27 mouse cellular contexts compared by ENCODE assay signal in the genomic region with DNA sequence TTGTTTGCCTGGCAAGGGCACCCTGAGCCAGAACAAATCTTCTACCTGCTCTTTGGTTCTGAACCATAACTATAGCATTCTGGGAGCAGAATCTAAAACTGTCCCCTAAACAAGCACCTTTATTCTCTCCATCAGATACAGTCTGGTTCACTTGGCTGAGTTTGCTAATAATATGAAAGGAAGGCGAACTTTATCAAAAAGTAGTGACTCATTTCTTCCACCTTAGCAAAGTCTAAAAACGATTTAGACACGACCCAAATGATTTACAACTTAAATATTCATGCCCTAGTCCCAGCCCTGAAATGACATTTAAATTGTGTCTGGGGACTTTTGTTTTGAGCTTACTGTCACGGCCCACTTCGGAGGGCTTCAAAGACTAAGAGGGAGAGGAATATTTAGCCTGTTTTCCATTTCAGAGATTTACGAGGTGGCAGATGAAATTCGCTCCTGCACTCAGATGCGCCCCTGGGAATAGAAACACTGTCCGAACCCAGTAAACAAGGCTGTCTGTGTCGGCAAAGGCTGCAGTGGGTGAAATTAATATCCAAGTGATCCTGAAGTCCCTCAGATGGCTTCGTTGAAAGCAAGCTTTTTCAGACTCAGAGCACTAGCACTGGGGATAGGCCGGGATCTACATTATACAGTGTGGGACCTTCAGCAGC.
DNase-seq lines count a peak whose midpoint lies in the region; ATAC-seq lines count a peak whose summit lies in the region.
"Had no signal": no experiment of that assay in that cellular context is flagged by ENCODE, and none has a peak within 500 bp of the region (broad histone marks: within the 10 kb centered on the region; RNA-seq: fewer than 3 reads in every experiment).

No protein-coding gene starts in this region.

- no peaks in the 10 kb centered on the region for H3K36me3 ChIP-seq in limb, embryonic 11.5 days (ENCODE audit: control insufficient read depth, insufficient read depth, low read length)
- H3K36me3 ChIP-seq in limb, embryonic 10.5 days: no peaks in the 10 kb centered on the region
- H3K36me3 ChIP-seq: embryonic facial prominence, embryonic 10.5 days; embryonic facial prominence, embryonic 13.5 days; forebrain, embryonic 12.5 days; forebrain, embryonic 15.5 days; hindbrain, embryonic 10.5 days; hindbrain, embryonic 13.5 days; intestine, embryonic 15.5 days had no signal

- no peak; the same call in 1 of the 2 replicates for ATAC-seq in limb, embryonic 11.5 days (ENCODE audit: insufficient number of reproducible peaks, low FRiP score, low TSS enrichment, low read depth)
- peak; percentile 61 for ATAC-seq in CD4-positive, CD25-positive, alpha-beta regulatory T cell, adult 4 months
- ATAC-seq: activated CD4-positive, CD25-positive, alpha-beta regulatory T cell, adult 4 months; forebrain, embryonic 15.5 days; hindbrain, postnatal 0 days; intestine, embryonic 15.5 days had no signal

- no peaks in the 10 kb centered on the region for H3K9me3 ChIP-seq in limb, embryonic 11.5 days (ENCODE audit: control insufficient read depth, low read length)
- no peaks in the 10 kb centered on the region for H3K9me3 ChIP-seq in limb, embryonic 10.5 days (replicated peaks)
- H3K9me3 ChIP-seq: embryonic facial prominence, embryonic 10.5 days; embryonic facial prominence, embryonic 13.5 days; forebrain, embryonic 12.5 days; forebrain, embryonic 15.5 days; hindbrain, embryonic 10.5 days; hindbrain, embryonic 13.5 days; intestine, embryonic 15.5 days had no signal

- H3K27me3 ChIP-seq in limb, embryonic 11.5 days (ENCODE audit: control insufficient read depth, insufficient read depth, low read length): no peaks in the 10 kb centered on the region
- no peaks in the 10 kb centered on the region for H3K27me3 ChIP-seq in limb, embryonic 10.5 days (ENCODE audit: low read depth, poor library complexity, severe bottlenecking)
- H3K27me3 ChIP-seq: embryonic facial prominence, embryonic 13.5 days; forebrain, embryonic 12.5 days; forebrain, embryonic 15.5 days; hindbrain, embryonic 13.5 days; intestine, embryonic 15.5 days had no signal

- H3K27ac ChIP-seq in limb, embryonic 11.5 days (replicated peaks; ENCODE audit: low read depth, low read length): no peak overlapping the region
- H3K27ac ChIP-seq in limb, embryonic 10.5 days: no peak overlapping the region
- H3K27ac ChIP-seq: embryonic facial prominence, embryonic 10.5 days; embryonic facial prominence, embryonic 13.5 days; forebrain, embryonic 12.5 days; forebrain, embryonic 15.5 days; hindbrain, embryonic 10.5 days; hindbrain, embryonic 13.5 days; hindbrain, postnatal 0 days; intestine, embryonic 15.5 days had no signal

- H3K9ac ChIP-seq in limb, embryonic 11.5 days (ENCODE audit: low read length): no peak overlapping the region
- H3K9ac ChIP-seq: embryonic facial prominence, embryonic 13.5 days; forebrain, embryonic 12.5 days; forebrain, embryonic 15.5 days; hindbrain, embryonic 13.5 days; intestine, embryonic 15.5 days had no signal

- 42% methylated on average over 12 of the region's 12 CpGs for WGBS in limb, embryonic 11.5 days
- 51% methylated on average over 12 of the region's 12 CpGs for WGBS in limb, embryonic 10.5 days

- DNase-seq in limb, embryonic 11.5 days (ENCODE audit: low spot score): peak; percentile 27
- DNase-seq in limb, embryonic 10.5 days (ENCODE audit: low spot score): no peak
- DNase-seq in forelimb bud, embryonic 11.5 days (ENCODE audit: low read depth, low spot score): peak; percentile 60
- DNase-seq in mesoderm, embryonic 11.5 days (ENCODE audit: low read depth, low spot score): peak; percentile 42
- no peak for DNase-seq in retina, embryonic 14.5 days (ENCODE audit: low spot score)
- no peak for DNase-seq in T-cell, adult 2 months (ENCODE audit: low spot score)
- DNase-seq: adrenal gland, adult 8-10 months; adrenal gland, postnatal 25 days; cerebellum, adult 18-20 months; cerebellum, adult 9-10 months; cerebellum, postnatal 14 days; gastrocnemius, postnatal 10 days; gastrocnemius, postnatal 36 days; heart, postnatal 36 days; kidney, adult 11 months had no signal

- H3K4me3 ChIP-seq in limb, embryonic 11.5 days (ENCODE audit: low read depth, low read length): no peak overlapping the region
- no peak overlapping the region for H3K4me3 ChIP-seq in limb, embryonic 10.5 days
- H3K4me3 ChIP-seq: embryonic facial prominence, embryonic 10.5 days; embryonic facial prominence, embryonic 13.5 days; erythroblast, embryonic 14.5 days; forebrain, embryonic 12.5 days; forebrain, embryonic 15.5 days; hindbrain, embryonic 10.5 days; hindbrain, embryonic 13.5 days; intestine, embryonic 15.5 days had no signal

- no peak overlapping the region for H3K4me2 ChIP-seq in limb, embryonic 11.5 days (ENCODE audit: low read depth, severe bottlenecking)
- H3K4me2 ChIP-seq: embryonic facial prominence, embryonic 13.5 days; forebrain, embryonic 12.5 days; forebrain, embryonic 15.5 days; heart, embryonic 11.5 days; hindbrain, embryonic 13.5 days; intestine, embryonic 15.5 days had no signal

- no peaks in the 10 kb centered on the region for H3K4me1 ChIP-seq in limb, embryonic 11.5 days (ENCODE audit: control insufficient read depth, insufficient read depth, low read length)
- peaks cover 11% of the 10 kb centered on the region for H3K4me1 ChIP-seq in limb, embryonic 10.5 days
- H3K4me1 ChIP-seq: embryonic facial prominence, embryonic 10.5 days; embryonic facial prominence, embryonic 13.5 days; forebrain, embryonic 12.5 days; hindbrain, embryonic 10.5 days; hindbrain, embryonic 13.5 days; intestine, embryonic 15.5 days had no signal

Comparison
In these comparisons a context has a peak if more than half of its experiments do, and no peak if none do; other contexts are left out.
1. DNase-seq: peak in limb, embryonic 11.5 days (single experiment), forelimb bud, embryonic 11.5 days (single experiment) and mesoderm, embryonic 11.5 days (single experiment); none in limb, embryonic 10.5 days (single experiment), retina, embryonic 14.5 days (single experiment) and T-cell, adult 2 months (single experiment).